Mouse (Mus musculus) brain, embryonic 14.5 days (tissue): Measurements from ENCODE around the gene Rpl23a. TPM values are rescaled to one million over a fixed set of nuclear protein-coding genes. Genes with fewer than 3 reads are reported as not detected.
A peak's percentile ranks its signal among the peaks of the same experiment; 100 is the strongest.
"Not testable (repeated sequence)": the region's sequence is repeated elsewhere in the genome, so short reads cannot be mapped to it uniquely, and the experiment has no call there.

Source experiments
- DNase-seq: peaks from one replicate; pipeline ENCODE4 v3.0.0-alpha.2; 2011; ENCODE audit warnings: low read depth
- CTCF ChIP-seq: fragments of 200-500 bp; IDR thresholded peaks from 2 replicates; pipeline ENCODE4 v1.5.1; 2012; ENCODE audit warnings: inconsistent platforms, mild to moderate bottlenecking, moderate library complexity, borderline replicate concordance; ENCODE audit not compliant: insufficient read depth, insufficient read length; ENCODE audit errors: extremely low read depth
- POLR2A ChIP-seq: fragments of 200-500 bp; IDR thresholded peaks from 2 replicates; pipeline ENCODE4 v1.6.1; 2012; ENCODE audit warnings: mild to moderate bottlenecking, inconsistent platforms, borderline replicate concordance; ENCODE audit not compliant: poor library complexity, insufficient read depth, insufficient read length, severe bottlenecking; ENCODE audit errors: extremely low read depth
- polyA plus RNA-seq: library from polyadenylated mRNA; depleted of rRNA; stranded (reverse); fragments of >200 nt; gene quantifications from 2 replicates; pipeline ENCODE4 v1.2.3, GENCODE M21; 2012

Rpl23a gene
- polyA plus RNA-seq, 1 experiment = 1,587 TPM

DNA sequence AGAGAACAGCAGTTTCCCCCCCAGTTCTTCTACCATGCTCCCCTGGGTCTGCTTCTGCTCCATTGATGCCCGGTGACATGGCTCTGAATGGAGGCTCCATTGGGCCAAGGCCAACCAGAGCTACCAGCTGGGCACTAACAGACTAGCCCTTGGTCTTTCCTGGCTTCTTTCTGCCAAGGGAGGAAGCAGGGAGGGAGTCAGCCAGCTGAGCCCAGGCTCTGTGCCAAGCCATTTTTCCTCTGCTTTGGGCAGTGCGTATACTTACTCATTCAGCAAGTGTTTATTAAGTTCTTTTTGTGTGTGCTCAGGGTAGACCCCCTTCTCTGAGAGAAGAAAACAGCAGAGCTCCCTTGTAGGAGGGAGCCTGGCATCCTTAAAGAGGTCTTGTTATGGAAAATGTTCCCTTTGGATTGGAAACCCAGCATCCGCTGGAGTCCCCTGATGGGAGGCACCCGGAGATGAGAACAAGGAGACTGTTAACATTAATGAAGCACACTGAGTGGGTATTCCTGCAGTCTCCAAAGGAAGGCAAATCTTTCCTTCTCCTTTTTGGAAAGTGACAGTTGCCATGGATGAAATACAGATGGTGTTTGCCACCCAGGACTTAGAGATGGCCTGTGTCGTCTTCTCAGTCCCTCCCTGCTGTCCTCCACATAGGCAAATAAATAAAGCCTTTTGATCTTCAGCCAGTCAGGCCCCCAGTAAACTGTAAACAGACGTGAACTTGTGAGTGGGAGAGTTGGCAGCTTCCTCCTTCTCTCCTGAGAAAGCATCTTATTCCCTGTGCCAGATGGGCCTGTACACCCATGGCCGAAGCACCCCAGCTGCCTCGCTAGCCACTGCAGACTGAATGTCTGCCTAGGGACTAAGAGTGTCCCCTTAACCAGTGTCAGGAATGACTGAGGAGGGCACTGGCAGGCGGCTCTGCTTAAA lies 30.8 kb downstream of the Rpl23a start:
- peak; percentile 96 for DNase-seq
- TF ChIP-seq POLR2A (no peak), CTCF (no peak)

DNA sequence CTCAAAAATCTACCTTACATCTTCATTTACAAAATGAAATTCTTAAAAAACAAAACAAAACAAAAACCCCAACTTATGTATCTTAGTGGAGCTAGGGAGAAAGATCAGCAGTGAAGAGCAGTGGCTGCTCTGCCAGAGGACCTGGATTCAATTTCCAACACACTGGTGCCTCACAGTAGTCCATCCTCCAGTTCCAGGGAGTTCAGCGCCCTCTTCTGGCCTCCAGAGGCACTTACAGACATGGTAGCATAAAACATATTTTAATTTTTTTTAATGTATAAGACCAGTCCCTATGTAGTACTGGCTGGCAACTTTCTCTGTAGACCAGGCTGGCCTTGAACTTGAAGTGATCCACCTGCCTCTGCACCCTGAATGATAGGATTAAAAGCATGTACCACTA lies 32.2 kb downstream of the Rpl23a start:
- peak; percentile 51 for DNase-seq
- TF ChIP-seq CTCF (peak; percentile 45; the same call in 1 of the 2 replicates), POLR2A (no peak)

DNA sequence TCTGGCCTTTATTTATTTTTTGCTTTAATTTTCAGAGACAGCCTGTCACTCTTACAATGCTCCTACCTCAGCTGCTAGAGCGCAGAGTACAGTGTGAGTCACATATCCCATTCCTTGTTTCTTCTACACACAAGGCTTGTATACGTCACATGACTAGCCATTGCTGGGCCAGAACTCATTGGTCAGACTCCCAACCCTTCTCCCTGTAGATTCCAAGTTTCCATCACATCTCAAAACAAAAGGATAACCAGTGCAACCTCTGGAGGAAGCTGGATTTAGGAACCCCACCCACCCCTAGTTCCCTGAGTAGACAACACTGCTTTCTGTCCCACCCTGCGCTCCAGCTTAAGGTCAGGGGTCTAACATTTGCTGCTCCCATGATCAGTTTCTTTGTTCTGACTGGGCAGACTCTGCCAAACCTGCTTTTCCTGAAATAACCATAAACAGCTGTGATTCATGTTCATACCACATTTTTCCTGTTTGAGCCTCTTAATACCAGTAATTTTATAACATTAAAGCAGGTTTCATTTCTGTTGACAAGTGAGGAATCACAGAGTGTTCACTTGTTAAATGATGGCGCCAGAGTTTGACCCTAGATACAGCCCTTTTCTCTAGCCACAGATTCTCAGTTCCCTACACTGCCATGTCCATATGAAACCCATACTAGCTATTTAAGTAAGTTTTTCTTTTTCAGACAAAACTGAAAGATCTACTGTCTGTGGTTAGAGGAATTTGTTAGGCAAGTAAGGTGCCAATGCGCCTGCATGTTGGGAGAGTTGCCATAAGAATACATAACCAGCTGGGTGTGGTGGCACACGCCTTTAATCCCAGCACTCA lies 36.5 kb downstream of the Rpl23a start:
- TF ChIP-seq CTCF = no peak
- no peak for TF ChIP-seq POLR2A
- no peak for DNase-seq

DNA sequence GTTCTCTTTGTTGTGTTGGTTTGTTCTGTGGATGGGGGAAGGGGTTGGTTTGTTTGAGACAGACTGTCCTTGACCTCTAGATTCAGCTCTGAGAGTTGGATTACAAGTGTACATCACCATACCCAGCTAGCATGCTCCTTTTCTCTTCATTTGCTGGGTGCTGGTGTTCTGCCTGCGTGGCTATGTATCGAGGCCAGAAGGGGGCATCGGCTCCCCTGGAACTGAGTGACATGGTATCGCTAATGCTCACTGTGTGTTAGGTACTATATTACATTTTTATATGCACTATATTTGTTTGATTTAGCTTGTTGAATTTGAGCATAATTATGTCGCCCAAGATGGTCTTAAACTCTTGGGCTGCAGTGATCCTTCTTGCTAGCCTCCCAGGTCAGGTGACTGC lies 37.2 kb downstream of the Rpl23a start:
- TF ChIP-seq POLR2A (no peak), CTCF (peak; percentile 24; the same call in 1 of the 2 replicates)
- DNase-seq = no peak

DNA sequence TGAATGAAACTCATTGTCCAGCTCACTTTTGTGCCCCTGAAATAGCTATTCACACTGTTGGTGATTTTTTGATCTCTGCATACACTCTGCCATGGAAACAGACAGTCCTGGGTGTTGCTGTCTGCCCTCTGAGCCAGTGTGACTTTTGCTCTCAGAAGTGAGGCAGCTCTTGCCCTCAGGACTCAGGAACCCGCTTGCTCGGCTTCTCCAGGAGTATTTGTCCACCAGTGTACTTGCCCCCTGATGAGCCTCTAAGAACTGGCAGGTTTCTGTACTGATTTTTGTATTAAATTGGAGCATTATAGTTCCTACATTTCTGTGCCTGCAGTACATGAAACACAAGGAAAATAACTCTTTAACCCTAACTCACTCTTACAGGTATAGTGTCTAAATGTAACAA lies 39.9 kb downstream of the Rpl23a start:
- no peak for TF ChIP-seq POLR2A
- TF ChIP-seq CTCF = no peak
- DNase-seq = no peak

DNA sequence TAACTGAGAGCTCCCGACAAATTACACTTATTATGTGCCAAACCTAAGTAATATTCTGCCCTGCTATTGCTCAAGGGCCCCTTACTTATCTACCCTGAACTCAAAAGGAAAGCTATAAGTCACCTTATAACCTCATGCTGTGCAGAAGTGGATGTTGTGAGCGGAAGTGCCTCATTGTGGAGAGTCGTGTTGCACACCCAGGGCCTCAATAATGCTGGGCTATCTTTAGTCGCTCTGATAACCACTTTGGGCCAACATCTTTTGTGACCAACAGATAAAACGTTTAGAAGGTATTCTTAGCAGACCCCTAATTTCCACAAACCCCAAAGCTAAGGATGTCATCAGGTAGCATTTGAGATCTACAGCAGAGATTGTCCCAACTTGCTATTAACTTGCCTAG lies 42.7 kb downstream of the Rpl23a start:
- DNase-seq = no peak
- TF ChIP-seq CTCF (no peak), POLR2A (no peak)

DNA sequence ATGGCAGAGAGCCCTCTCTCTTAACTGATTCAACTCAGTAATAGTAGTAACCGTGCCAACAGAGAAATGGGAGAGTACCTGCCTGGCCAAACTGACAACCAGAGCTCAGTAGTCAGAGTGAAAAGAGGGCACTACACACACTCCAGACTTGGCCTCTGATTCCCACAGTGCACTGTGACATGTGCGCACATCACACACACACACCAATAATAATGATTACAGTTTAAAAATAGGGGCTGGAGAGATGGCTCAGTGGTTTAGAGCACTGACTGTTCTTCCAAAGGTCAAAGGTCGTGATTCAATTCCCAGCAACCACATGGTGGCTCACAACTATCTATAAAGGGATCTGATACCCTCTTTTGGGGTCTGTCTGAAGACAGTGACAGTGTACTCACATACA lies 45.4 kb downstream of the Rpl23a start:
- no peak for DNase-seq
- TF ChIP-seq CTCF (no peak), POLR2A (no peak)

DNA sequence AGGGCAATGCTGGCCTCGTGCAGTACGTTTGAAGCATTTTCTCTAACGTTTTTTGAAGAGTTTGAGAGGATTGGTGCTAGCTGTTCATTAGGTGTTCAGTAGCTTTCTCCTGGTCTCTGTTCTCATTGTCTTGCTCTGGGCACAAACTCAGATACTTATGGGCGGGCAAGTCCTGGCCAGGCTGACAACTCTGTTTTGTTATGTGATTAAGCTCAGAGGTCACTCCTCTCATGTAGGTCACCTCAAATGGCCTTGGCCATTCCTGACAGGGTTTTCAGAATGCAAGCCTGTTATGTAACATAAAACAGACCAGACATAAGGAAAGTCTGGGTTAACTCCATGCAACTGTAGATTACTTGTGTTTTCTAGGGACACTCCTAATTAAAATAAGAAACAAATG lies 45.8 kb downstream of the Rpl23a start:
- DNase-seq = no peak
- TF ChIP-seq CTCF (no peak), POLR2A (no peak)

DNA sequence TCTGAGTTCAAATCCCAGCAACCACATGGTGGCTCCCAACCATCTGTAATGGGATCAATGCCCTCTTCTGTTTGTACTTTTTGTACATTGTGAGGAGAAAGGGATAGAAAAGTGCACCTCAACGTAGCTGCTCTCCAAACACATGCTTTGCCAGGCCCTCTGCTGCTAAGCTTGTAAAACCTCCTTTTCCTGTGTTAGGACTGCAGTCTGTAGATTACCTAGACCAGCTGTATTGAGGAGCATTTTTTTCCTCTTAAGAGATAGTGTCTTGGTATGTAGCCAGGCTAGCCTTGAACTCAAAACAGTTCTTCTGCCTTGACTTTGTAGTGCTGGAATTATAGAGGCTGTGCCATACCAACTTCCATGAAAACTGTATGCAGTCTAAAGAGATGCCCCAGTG lies 47.3 kb downstream of the Rpl23a start:
- DNase-seq = no peak
- no peak for TF ChIP-seq CTCF
- no peak for TF ChIP-seq POLR2A

DNA sequence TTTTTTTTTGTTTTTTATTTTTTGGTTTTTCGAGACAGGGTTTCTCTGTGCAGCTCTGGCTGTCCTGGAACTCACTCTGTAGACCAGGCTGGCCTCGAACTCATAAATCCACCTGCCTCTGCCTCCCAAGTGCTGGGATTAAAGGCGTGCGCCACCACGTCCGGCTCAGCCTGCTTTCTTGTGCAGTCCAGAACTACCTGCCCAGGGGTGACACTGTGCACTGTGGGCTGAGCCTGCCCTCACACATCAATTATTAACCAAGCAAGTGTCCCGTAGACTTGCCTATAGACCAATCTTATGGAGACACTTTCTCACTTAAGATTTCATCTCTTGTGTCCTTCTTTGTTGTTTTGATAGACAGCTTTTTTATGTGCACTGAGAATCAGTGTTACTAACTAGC lies 48.1 kb downstream of the Rpl23a start:
- not testable (repeated sequence) for DNase-seq

DNA sequence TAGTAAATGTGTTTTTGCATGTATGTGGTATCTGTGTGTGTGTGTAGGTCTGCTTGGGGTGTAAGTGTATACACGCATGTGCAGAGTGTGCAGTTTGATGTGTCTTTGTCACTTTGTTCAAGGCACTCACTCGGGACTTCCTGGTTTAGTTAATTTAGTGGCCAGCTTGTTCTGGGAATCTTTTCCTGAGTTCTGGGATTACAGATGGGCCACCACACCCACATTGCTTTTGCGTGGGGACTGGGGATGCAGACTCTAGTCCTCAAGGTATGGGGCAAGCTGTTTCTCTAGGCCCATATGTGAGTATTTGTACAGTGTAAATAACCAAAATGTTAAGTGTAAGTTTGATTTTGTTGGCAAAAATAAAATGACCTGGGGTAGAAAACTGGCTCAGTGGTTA lies 49.0 kb downstream of the Rpl23a start:
- DNase-seq = no peak
- no peak for TF ChIP-seq POLR2A
- no peak for TF ChIP-seq CTCF
